Mouse (Mus musculus) T-cell, adult 2 months (primary cell): ENCODE results near the gene Csta1.
A peak's percentile ranks its signal among the peaks of the same experiment; 100 is the strongest.
"Not testable (repeated sequence)": the region's sequence is repeated elsewhere in the genome, so short reads cannot be mapped to it uniquely, and the experiment has no call there.

Experiments used
- DNase-seq: peaks from one replicate; pipeline ENCODE4 v3.0.0; 2022; ENCODE audit warnings: low spot score

Gene Csta1

GRCm38 (mm10) chr16:36131141-36131540 lies at the start of gene Csta1:
Csta1 (minus strand) TSS chr16:36131241.
- no peak for DNase-seq

- no peak for DNase-seq
These were observed 48.9 kb upstream of the Csta1 start for GRCm38 (mm10) chr16:36179910-36180309.

DNA sequence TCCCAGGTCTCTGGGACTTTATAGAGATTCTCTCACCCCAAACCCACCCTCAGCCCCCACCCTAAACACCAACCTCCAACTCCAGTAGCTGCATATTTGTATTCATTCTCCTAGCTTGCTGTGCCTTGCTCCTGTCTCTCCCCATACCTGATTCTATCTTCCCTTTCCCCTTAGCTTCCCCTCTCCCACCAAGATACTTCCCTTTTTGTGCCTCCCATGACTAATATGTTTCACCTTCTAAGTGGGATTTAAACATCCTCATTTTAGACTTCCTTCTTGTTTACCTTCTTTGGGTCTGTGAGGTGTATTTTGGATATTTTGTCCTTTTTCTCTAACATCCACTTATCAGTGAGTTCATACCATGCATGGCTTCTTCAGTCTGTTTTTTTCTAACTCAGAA lies 45.1 kb upstream of the Csta1 start:
- no peak for DNase-seq

DNA sequence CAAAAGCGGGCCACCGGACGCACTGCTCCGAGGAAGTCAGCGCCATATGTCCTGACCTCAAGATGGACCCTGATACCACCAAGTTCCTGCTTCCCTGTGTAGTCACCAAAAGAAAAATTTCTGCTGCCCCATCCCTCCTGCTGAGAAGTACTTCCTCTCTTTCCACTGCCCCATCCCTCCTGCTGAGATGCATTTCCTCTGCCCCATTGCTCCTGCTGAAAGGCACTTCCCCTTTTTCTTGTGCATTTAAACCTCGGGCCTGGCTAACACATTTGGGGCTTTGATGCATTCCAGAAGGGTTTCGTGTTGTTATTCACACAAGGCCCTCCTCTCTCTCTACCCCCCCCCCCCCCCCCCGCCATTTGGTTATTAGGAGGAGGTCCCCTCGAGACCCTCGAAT lies 36.8 kb upstream of the Csta1 start:
- not testable (repeated sequence) for DNase-seq

DNA sequence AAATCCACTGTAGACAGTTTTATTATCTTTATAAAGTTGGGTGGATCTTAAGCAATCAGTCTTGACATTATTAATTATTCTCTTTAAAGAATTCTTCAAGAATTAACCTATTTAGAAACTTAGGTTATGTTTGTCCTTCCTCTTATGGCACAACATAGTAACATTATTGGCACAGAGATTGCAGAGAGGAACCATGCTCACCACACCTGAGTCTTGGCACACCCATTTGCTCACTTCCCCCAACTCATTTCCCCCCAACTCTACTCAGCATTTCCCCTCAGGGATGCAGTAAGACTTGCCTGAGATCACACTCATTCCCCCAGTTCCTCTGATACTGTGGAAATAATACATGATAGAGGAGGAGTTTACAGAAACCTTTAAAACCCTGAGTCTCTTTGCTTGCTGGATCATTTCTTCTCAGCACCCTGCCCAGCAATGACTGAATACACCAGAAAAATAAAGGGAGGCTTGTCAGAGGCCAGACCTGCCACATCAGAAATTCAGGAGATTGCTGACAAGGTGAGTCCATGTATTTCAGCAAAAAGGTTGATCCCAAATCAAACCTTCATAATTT lies 25.4 kb upstream of the Csta1 start, which contains the start of gene Stfa2l1:
TSS of gene Stfa2l1 (plus strand) at position 410 of the 574 bp plus-strand sequence.
- DNase-seq = no peak

GRCm38 (mm10) chr16:36138201-36138600 lies 7.2 kb upstream of the Csta1 start:
- no peak for DNase-seq

GRCm38 (mm10) chr16:36128092-36128491 lies 2.9 kb downstream of the Csta1 start:
- DNase-seq = no peak

GRCm38 (mm10) chr16:36115751-36116150 lies 15.3 kb downstream of the Csta1 start:
- DNase-seq = not testable (repeated sequence)

DNA sequence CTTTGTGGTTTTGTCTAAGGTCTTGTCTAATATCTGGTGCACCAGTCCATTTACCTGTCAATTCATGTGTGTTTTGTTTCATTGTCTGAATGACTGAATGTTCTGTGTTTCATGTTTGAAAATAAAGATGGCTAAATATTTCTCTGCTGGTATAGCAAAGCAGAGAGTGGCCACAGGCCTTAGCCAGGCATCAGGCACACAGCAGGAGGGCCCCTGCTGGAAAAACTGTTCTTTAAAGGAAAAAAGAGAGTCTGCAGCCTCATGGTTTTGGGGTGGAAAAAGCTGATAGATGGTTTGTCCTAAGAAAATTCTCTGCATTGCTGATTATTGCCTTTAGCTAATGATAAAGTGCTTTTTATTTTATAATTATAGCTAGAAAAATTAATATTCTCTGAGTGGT lies 19.6 kb downstream of the Csta1 start:
- DNase-seq = not testable (repeated sequence)

DNA sequence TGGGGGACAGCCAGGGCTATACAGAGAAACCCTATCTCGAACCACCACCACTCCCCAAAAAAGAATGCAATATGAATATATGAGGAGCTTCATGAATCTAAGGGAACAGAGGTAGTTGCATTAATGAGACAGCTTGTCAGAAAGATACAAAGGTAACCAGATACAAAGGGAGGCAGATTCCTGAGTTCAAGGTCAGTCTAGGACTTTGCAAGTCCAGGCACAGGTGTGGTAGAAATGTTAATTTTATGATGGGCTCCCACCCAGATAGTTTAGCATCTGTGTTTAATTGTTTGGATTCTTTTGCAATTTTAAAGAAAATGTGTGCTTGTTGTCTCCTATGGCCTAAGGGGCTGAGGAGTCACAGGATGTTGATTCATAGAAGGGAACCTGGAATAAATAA lies 28.8 kb downstream of the Csta1 start:
- no peak for DNase-seq

DNA sequence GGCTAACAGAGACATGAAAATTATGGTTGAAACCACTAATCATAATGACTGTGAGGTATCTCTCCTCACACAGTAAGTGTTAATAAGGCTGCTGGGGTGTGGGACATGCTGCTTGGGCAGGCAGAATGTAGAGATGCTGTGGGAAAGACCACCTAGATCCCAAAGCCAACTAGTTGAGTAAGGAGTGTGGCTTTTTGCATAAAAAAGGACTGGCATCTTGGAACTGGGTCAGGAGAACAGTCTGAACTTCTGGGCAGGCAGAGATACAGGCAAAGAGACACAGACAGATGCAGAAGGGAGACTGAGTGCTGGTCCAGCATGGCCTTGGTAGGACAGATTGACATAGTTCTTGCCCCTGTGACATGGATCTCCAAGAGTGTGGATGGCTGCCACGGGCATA lies 29.5 kb downstream of the Csta1 start:
- DNase-seq = no peak

DNA sequence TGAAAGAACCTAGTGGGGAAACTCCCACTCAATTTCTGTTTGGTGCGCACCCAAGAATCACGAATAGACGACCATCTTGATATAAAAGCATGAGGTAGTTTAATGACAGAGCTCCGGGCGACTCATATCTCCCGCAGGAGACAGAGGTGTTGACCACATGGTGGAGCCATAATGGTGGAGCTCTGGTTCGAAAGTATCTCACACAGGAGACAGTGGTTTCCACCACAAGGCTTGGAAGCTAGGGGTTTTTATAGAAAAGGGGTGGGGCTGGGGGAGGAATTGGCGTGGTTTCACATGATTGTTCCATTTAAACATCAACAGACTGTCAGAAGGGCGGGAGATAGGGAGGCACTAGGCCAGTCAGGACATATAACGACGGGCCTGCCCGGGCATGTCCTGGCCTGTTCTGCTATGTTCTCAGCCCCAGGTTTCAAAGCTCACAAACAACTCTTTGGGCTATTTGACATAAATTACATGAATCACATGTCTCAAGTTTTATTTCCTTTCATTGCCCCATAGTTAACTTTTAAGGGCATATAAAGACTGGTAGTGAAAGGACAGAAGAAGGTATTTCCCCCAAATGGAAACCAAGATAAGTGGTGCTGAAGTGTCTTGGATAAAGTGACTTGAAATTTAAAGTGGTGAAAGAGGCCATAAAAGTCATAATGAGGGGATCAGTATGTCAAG lies 33.1 kb downstream of the Csta1 start:
- not testable (repeated sequence) for DNase-seq

DNA sequence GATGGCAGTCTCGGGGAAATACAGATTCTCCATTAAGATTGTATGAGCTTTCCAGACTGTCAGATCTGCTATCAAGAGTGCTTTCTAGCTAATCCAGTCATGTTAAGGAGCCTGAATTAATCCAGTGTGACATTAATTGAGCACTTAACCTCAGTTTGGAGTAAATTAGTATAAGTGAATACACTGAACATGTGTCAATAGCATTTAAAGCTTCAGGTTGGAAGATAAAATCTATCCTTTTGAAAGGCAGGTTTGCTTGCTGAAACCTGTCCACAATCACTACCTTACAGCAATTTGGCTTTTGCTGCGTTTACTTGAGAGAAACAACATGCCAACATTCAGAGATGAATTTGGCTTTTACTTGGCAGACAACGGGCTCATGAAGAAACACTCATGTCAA lies 37.0 kb downstream of the Csta1 start:
- DNase-seq = no peak

- DNase-seq = no peak
These were observed 40.1 kb downstream of the Csta1 start for GRCm38 (mm10) chr16:36090785-36091509.

DNA sequence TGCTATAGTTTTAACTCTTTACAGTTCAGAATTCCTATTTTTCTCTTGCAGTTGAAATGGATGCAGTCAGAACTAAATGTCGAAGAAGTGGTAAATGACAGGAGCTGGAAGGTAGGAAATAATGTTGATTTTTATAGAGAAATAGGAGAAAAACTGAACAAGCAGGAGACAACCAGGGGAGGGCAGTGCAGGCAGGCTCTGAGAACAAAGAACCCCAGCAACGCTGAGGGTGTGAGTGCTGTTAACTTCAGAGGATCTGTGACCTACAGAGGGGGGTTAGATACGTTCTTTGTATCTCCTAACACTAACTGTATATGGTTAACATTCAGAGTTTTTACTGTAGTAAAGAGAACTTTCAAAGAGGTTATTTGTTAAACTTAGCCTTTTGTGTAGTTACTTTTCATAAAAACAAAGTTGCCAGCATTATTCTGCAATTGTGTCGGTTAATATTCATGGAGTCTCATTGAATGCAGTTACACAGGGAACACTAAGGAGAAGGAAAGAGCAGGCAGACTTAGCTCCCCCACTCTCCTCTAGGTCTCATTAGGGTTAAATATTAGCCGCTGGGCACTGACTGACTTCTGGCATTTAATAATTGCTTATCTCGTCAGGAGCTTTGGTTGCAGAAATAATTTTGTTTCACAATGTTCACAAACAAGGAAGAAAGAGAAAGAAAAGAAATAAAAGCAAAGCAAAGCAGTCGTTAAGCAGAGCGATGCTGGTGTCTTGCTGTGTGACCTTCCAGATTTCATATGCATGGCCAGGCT lies 41.0 kb downstream of the Csta1 start:
- no peak for DNase-seq

DNA sequence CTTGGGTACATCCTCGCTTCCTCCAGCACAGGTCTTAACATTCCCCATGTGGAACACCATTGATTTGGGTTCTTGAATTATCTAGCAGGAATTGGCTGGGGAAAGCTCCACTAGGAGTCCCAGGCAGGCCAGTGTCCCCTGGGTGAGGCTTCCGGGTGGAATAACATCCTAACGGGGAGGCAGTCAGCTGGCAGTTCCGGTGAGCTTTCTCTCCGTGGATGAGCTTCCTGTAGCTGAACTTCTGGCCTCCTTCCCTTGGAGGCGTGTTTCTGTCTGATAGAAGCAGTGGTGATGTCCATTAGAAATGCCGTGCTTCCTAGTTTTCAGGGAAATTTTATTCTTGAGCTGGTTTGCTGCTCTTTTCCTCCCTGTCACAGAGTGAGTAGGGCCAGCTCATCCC lies 42.0 kb downstream of the Csta1 start:
- DNase-seq = no peak

DNA sequence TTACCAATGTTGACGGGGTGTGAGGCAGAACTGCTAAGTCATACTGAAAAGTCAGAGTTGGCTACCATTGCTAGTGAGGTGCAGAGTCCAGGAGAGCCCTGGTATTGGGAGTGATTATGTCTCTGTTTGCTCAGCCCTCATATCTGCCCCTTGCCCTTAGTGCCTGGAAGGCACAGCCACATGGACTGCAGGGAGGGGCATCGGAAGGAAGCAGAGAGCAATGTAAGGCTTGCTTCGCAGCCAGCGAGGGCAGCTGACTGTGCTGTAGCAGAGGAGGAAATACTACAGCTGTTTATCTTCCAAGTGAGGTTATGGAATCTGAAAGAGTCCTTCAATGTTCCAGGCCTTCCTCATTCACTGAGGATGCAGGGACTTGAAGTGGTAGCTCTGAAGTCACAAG lies 43.2 kb downstream of the Csta1 start:
- DNase-seq = no peak

DNA sequence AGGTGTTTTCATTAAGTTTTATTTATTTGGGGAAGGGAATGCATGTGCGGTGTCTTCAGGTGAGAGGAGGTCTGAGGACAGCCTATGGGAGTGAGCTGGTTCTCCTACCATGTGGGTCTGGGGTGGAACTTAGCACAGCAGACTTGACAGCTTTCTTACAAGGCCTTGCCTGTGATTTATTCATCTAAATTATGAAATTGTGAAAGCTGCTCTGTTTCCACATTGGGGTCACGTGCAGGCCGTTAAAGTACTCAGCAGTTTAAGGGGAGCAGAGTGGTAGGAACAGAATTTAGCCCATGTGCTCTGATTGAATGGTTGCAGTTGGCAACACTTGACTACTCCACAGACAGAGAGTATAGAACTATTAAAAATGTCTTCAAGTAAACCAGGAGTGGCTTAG lies 51.1 kb downstream of the Csta1 start:
- DNase-seq = no peak

GRCm38 (mm10) chr16:36074772-36075171 lies 56.3 kb downstream of the Csta1 start:
- no peak for DNase-seq

DNA sequence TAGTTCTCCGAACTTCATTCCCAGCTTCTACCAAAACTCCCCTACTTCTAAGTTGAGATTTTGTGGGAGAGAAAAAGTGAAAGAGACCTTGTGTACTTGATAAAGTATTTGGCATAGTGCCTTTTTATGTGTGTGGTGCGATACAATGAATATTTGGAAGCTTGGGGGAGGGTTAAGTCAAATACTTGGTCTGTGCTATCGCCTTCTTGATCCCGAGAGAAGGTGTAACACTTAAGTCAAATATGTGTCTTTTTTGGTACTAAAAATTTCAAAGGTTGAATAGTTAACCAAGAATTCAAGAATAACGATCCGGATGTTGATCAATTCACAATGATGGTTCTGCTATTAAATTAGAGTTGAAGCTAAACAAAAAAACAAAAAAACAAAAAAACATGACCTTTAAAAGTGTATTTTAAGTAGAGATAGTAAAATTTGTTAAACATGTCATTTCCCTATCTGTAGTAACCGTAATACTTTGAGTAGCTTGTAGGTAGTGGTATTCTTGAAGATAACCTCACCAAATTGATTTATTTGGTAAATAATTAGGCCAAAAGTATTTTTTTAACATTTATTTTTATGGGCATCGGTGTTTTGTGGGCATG lies 58.5 kb downstream of the Csta1 start:
- DNase-seq = no peak

DNA sequence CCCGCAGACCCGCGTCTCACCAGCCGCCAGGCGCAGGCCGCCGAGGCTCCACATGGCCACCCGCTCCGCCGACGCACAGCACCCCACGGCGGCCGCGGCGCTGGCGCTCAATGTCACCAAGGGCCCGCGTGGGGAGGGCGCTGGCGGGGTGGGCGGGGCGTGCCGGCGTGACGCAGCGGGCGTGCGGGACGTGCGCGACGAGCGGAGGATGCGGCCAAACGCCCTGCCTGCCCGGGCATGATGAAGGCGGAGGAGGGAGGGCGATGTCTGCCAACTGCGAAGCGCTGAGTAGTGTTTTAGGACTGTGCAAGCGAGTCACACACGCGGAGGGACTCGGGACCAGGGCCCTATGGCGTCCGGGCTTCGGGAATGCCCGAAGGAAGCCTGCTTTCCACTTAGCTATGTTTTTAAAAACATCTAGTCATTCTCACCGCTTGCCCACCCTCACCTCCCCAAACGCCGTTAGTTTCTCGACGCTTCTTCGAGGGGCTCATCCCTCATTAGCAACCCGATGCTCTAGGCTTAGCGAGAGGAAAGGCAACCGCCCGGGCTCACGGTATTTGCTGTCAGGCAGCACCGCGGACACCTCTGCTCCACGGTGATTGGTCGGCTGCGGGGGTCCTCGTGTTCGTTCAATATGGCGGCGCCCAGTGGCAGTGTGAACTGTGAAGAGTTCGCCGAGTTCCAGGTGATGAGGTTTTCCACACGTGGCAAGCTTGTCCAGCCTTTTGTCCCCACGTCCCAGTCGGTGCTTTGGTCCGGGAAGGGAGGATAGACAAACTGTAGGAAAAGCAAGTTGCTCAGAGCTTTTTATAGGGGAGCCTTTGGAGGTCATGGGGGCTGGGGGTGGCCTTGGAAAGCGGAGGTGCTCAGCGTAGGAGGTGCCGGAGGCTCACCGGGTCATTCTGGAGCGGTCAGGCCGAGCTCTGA lies 59.3 kb downstream of the Csta1 start, which contains the start of the genes Fam162a and Ccdc58:
TSS of gene Fam162a (minus strand) at position 145 of the 930 bp plus-strand sequence.
TSS of gene Ccdc58 (plus strand) at position 236 of the 930 bp plus-strand sequence.
- peak; percentile 91 for DNase-seq
